Mouse (Mus musculus) lung, adult 10 weeks (tissue): ENCODE data around the gene Trim10. TPM values are rescaled to one million over a fixed set of nuclear protein-coding genes. Genes with fewer than 3 reads are reported as not detected.

ENCODE experiments used
- polyA plus RNA-seq: library from polyadenylated mRNA; stranded (reverse); fragments of 350-450 nt; fragmentation: Illumina TruSeq; extraction: RNeasy Lipid Tissue Mini Kit (QIAGEN cat#74804); gene quantifications from one replicate; pipeline ENCODE4 v1.2.3, GENCODE M21; 2014; ENCODE audit warnings: low read depth, low replicate concordance; ENCODE audit not compliant: insufficient read depth

The Trim10 gene
- polyA plus RNA-seq: 0.20 TPM

GRCm38 (mm10) chr17:36869284-36869954, at the start of gene Trim10:
Gene Trim10 (plus strand): TSS chr17:36869574.

GRCm38 (mm10) chr17:36836874-36837647, 32.3 kb upstream of the Trim10 start, which contains the start of gene Trim26:
Gene Trim26 (plus strand): TSS chr17:36837134.

GRCm38 (mm10) chr17:36866719-36867527, 2.5 kb upstream of the Trim10 start, which contains the start of gene Trim15:
Gene Trim15 (minus strand): TSS chr17:36867210.

GRCm38 (mm10) chr17:36890073-36890903, 20.9 kb downstream of the Trim10 start, which contains the start of gene Trim40:
Gene Trim40 (minus strand): TSS chr17:36890123.

DNA sequence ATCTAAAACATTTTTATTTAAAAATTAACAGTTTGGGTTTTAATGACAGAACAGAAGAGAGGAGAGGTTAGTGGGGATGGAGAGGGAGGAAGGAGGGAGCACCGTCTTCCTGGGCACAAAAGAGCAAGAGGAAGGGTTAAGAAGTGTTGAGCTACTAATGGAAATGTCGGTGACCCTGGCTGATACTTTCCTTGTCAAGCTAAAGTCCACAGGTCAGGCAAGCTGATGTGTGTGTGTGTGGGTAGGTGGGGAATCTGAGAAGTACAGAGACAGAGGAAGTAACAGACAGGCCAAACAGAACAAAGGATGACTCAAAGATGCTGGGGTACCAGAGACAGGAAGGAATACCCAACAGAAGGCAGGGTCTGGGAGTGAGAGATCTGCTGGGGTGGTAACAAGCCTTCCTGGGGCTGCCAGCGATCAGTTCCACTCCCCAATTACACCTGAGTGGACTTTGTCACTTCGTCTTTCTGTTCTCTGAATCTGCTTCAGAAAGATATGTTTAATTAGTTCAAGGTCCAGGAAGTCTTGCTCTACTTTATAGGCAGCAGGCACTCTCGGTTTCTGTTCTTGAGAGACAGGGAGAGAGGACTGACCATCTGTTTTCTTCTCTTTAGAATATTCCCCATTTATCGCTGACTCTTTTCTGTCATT, 28.3 kb downstream of the Trim10 start, which contains the start of gene Trim31:
Trim31 (plus strand) TSS at position 567 of the 654 bp plus-strand sequence.

Other genes starting within 250 kb of the Trim10 start
- gene H2-M9, start 226.9 kb upstream of the Trim10 start, polyA plus RNA-seq: 0.73 TPM
- not detected for gene H2-M1, start 197.4 kb upstream of the Trim10 start, polyA plus RNA-seq
- not detected for gene H2-M10.5, start 96.7 kb upstream of the Trim10 start, polyA plus RNA-seq
- not detected for gene H2-M10.6, start 57.4 kb upstream of the Trim10 start, polyA plus RNA-seq
- 21.6 TPM for gene Trim26, start 32.4 kb upstream of the Trim10 start, polyA plus RNA-seq
- gene Trim15, start 2.4 kb upstream of the Trim10 start, polyA plus RNA-seq: 0.49 TPM
- gene Trim40, start 20.5 kb downstream of the Trim10 start, polyA plus RNA-seq: 0.18 TPM
- not detected for gene Trim31, start 28.5 kb downstream of the Trim10 start, polyA plus RNA-seq
- gene Rnf39, start 73.3 kb downstream of the Trim10 start, polyA plus RNA-seq: 6.7 TPM
- 112 TPM for gene Ppp1r11, start 82.2 kb downstream of the Trim10 start, polyA plus RNA-seq
- 84.8 TPM for gene Znrd1, start 89.0 kb downstream of the Trim10 start, polyA plus RNA-seq
- 9.5 TPM for gene Znrd1as, start 89.0 kb downstream of the Trim10 start, polyA plus RNA-seq
- gene 2410137M14Rik, start 111.7 kb downstream of the Trim10 start, polyA plus RNA-seq: not detected
- gene H2-M5, start 120.0 kb downstream of the Trim10 start, polyA plus RNA-seq: 0.42 TPM
- 7.6 TPM for gene Zfp57, start 131.6 kb downstream of the Trim10 start, polyA plus RNA-seq
- not detected for gene Mog, start 153.8 kb downstream of the Trim10 start, polyA plus RNA-seq
- gene Gabbr1, start 176.4 kb downstream of the Trim10 start, polyA plus RNA-seq: 13.0 TPM
- gene Olfr90, start 218.9 kb downstream of the Trim10 start, polyA plus RNA-seq: not detected
- not detected for gene Olfr91, start 228.7 kb downstream of the Trim10 start, polyA plus RNA-seq